Mouse (Mus musculus) brain, adult 10 weeks (tissue): ENCODE data around the gene Ifna1. TPM values are rescaled to one million over a fixed set of nuclear protein-coding genes. Genes with fewer than 3 reads are reported as not detected.

Source experiments
- polyA plus RNA-seq: library from polyadenylated mRNA; stranded (reverse); fragments of 350-450 nt; fragmentation: Illumina TruSeq; extraction: RNeasy Lipid Tissue Mini Kit (QIAGEN cat#74804); gene quantifications from one replicate; pipeline ENCODE4 v1.2.3, GENCODE M21; 2015; ENCODE audit warnings: low read depth, low replicate concordance

Ifna1 gene
- polyA plus RNA-seq, result not detected

DNA sequence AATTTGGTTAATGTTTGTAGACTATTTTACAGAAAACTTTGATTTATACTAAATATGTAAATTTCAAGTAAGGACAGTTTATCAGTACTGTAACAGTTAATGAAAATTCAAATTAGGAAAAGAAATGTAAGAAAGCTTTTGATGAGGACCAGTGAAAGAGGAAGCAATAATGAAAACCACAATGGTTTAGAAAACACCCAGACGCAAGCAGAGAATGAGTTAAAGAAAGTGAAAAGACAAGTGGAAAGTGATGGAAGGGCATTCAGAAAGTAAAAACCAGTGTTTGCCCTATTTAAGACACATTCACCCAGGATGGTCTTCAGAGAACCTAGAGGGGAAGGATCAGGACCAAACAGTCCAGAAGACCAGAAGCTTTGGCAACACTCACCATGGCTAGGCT is at the start of gene Ifna1:
TSS of gene Ifna1 (plus strand) at position 390 of the 400 bp plus-strand sequence.

DNA sequence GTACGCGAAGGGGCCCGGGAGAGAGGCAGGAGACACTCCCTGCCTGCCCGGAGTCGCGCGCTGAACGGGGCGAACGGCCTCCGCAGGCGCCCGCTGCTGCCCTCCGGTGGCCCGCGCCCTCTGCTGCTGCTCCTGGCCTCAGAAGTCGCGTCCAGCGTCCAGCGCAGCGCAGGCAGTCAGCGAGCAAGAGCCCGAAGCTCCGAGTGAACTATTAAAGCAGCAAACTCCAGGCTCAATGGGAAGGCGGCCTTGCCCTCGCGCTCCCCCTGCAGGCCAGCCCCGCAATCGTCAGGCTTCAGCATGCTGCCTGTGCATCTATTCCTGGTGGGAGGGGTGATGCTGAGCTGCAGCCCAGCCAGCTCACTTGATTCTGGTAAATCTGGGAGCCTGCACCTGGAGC is 46.9 kb upstream of the Ifna1 start, which contains the start of gene Gm13287:
TSS of gene Gm13287 (plus strand) at position 301 of the 400 bp plus-strand sequence.

DNA sequence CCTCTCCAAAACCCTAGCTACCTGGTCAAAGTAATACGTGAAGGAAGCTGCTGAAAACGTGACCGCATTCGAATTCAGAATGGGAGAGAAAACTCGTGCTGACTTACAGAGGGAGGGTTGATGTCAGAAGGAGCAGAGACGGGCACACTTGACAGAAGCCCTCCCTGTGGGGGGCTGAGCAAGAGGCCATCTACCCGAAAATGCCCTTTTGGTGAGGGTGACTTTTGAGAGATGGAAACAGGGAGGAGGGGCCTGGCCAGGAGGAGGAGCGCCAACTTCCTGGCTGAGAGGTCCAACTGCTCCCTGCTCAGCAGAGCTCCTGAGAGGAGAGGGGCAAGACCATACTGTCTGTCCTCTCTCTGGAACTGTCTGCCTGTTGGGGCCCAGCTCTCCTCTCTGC is 44.7 kb upstream of the Ifna1 start, which contains the start of gene Gm13288:
TSS of gene Gm13288 (plus strand) at position 301 of the 400 bp plus-strand sequence.

DNA sequence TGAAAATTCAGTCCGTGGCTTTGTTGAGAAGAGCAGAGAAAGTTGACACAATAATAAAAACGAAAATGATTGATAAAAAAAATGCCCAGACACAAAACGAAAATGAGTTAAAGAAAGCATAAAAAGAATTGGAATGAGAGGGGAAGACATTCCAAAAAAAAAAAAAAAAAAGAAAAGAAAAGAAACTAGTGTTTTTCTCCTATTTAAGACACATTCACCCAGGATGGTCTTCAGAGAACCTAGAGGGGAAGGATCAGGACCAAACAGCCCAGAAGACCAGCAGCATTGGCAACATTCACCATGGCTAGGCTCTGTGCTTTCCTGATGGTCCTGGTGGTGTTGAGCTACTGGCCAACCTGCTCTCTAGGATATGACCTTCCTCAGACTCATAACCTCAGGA is 34.0 kb upstream of the Ifna1 start, which contains the start of gene Ifna7:
TSS of gene Ifna7 (plus strand) at position 301 of the 400 bp plus-strand sequence.

DNA sequence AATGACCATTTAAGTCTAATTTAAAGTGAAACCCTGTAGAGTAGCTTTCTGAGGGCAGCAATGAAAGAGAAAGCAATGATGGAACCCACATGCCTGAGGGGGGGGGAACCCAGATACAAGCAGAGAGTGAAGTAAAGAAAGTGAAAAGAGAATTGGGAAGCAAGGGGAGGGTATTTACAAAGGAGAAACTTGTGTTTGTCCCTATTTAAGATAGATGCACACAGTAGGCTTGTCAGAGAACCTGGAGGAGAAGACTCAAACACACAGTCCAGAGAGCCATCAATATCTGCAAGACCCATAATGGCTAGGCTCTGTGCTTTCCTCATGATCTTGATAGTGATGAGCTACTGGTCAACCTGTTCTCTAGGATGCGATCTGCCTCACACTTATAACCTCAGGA is 30.2 kb upstream of the Ifna1 start, which contains the start of gene Ifna11:
TSS of gene Ifna11 (plus strand) at position 301 of the 400 bp plus-strand sequence.

DNA sequence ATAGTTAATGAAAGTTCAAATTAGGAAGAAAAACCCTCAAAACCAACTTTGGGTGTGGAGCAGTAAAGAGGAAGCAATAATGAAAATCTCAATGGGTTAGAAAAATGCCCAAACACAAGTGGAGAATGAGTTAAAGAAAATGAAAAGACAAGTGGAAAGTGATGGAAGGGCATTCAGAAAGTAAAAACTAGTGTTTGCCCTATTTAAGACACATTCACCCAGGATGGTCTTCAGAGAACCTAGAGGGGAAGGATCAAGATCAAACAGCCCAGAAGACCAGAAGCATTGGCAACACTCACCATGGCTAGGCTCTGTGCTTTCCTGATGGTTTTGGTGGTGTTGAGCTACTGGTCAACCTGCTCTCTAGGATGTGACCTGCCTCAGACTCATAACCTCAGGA is 22.8 kb upstream of the Ifna1 start, which contains the start of gene Ifna6:
TSS of gene Ifna6 (plus strand) at position 301 of the 400 bp plus-strand sequence.

DNA sequence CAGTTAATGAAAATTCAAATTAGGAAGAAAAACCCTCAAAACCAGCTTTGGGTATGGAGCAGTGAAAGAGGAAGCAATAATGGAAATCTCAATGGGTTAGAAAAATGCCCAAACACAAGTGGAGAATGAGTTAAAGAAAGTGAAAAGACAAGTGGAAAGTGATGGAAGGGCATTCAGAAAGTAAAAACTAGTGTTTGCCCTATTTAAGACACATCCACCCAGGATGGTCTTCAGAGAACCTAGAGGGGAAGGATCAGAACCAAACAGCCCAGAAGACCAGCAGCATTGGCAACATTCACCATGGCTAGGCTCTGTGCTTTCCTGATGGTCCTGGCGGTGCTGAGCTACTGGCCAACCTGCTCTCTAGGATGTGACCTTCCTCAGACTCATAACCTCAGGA is 14.7 kb upstream of the Ifna1 start, which contains the start of gene Ifna5:
TSS of gene Ifna5 (plus strand) at position 301 of the 400 bp plus-strand sequence.

DNA sequence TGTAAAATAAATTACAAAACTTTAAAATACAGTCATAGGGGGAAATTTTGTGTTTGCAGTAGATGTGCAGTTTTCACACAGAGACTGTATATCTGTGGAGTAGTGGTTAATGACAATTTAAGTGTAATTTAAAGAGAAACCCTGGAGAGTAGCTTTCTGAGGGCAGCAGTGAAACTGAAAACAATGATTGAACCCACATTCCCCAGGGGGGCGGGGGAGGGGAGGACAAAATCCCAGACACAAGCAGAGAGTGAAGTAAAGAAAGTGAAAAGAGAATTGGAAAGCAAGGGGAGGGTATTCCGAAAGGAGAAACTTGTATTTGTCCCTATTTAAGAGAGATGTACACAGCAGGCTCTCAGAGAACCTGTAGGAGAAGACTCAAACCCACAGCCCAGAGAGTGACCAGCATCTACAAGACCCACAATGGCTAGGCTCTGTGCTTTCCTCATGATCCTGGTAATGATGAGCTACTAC is 8.4 kb upstream of the Ifna1 start, which contains the start of gene Ifna4:
TSS of gene Ifna4 (plus strand) at position 424 of the 474 bp plus-strand sequence.

DNA sequence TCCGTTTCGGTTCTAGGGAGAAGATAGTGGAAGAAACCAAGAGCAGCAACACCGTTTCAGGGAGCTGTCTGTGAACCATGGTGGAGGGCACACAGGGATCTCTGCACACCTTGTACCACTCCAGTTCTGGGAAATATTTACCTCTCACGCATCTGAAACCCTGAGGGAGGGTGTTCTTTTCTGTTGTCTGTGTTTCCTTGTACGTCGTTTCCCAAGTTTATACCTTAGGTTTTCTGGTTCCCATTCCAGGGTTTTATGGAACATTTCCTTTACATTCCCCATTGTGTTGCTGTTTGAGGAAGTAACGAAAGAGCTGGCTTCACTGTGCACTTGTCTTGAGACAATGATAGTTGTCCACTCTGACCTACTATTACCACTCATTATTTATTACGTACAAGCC is 30.2 kb downstream of the Ifna1 start, which contains the start of gene Ifne:
TSS of gene Ifne (minus strand) at position 101 of the 400 bp plus-strand sequence.

Other genes with a start within 250 kb of the Ifna1 start
- gene Ifna12, start 246.7 kb upstream of the Ifna1 start, polyA plus RNA-seq, result not detected
- not detected for gene C87499, start 215.7 kb upstream of the Ifna1 start, polyA plus RNA-seq
- not detected for gene Ifna13, start 205.6 kb upstream of the Ifna1 start, polyA plus RNA-seq
- not detected for gene Ifna16, start 173.2 kb upstream of the Ifna1 start, polyA plus RNA-seq
- gene Ifna2, start 166.2 kb upstream of the Ifna1 start, polyA plus RNA-seq, result not detected
- gene Ifnab, start 158.7 kb upstream of the Ifna1 start, polyA plus RNA-seq, result not detected
- gene Gm26566, start 128.3 kb upstream of the Ifna1 start, polyA plus RNA-seq, result not detected
- 77.2 TPM for gene Klhl9, start 127.6 kb upstream of the Ifna1 start, polyA plus RNA-seq
- gene Gm13271, start 95.2 kb upstream of the Ifna1 start, polyA plus RNA-seq, result not detected
- not detected for gene Gm13283, start 90.0 kb upstream of the Ifna1 start, polyA plus RNA-seq
- not detected for gene Gm13290, start 76.3 kb upstream of the Ifna1 start, polyA plus RNA-seq
- gene Gm13289, start 73.2 kb upstream of the Ifna1 start, polyA plus RNA-seq, result not detected
- gene Gm13272, start 70.2 kb upstream of the Ifna1 start, polyA plus RNA-seq, result not detected
- gene Ifnz, start 68.0 kb upstream of the Ifna1 start, polyA plus RNA-seq, result not detected
- not detected for gene Gm13276, start 64.4 kb upstream of the Ifna1 start, polyA plus RNA-seq
- gene Gm13277, start 61.5 kb upstream of the Ifna1 start, polyA plus RNA-seq, result not detected
- not detected for gene Gm13278, start 58.5 kb upstream of the Ifna1 start, polyA plus RNA-seq
- not detected for gene Gm13275, start 55.6 kb upstream of the Ifna1 start, polyA plus RNA-seq
- gene Gm13279, start 52.7 kb upstream of the Ifna1 start, polyA plus RNA-seq, result not detected
- gene Gm13285, start 50.4 kb upstream of the Ifna1 start, polyA plus RNA-seq, result not detected
- not detected for gene Gm13287, start 46.8 kb upstream of the Ifna1 start, polyA plus RNA-seq
- gene Gm13288, start 44.6 kb upstream of the Ifna1 start, polyA plus RNA-seq, result not detected
- not detected for gene Ifna7, start 33.9 kb upstream of the Ifna1 start, polyA plus RNA-seq
- not detected for gene Ifna11, start 30.1 kb upstream of the Ifna1 start, polyA plus RNA-seq
- gene Ifna6, start 22.7 kb upstream of the Ifna1 start, polyA plus RNA-seq, result not detected
- gene Ifna5, start 14.6 kb upstream of the Ifna1 start, polyA plus RNA-seq, result not detected
- gene Ifna4, start 8.2 kb upstream of the Ifna1 start, polyA plus RNA-seq, result not detected
- not detected for gene Ifne, start 30.1 kb downstream of the Ifna1 start, polyA plus RNA-seq